Mouse (Mus musculus): ENCODE results near the gene Rbm20.

DNA sequence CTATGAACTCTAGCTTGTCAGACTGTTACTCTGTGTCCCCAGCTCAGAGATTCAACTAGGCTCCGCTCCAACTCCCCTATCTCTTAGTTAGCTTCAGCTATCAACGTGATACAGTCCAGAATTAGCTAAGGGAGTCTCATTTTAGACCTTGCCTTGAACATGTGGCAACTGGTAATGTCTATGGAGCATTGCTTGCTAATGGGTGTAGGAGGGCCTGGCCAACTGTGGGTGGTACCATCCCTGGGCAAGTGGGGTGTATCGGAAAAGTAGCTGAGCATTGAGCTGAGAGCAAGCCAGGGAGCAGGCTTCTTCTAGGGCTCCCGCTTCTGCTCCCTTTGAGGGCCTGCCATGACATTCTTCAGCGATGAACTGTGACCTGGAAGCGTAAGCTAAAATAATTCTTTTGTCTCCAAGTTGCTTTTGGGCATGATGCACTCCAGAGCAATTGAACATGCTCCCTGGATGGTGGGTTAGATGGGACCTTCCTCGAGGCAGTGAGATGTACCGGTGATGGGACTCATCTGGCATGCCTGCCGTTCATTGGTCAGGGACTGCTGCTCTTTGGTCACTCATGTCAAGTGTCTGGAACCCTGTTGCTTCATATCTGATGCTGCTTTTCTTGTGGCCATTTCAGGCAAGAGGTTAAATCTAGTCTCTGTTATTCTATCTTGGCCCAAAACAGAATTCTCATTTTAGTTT, 16.2 kb upstream of the Rbm20 start:
- TF ChIP-seq CTCF (IDR thresholded peaks at IDR 0.05; ENCODE audit: insufficient read depth, low read depth, low read length) (no peak), POLR2A (IDR thresholded peaks at IDR 0.05; ENCODE audit: insufficient read depth, low read depth, low read length) (no peak)
